Mouse (Mus musculus) kidney, postnatal 4 days (tissue): Measurements from ENCODE around the gene Cnbd2.
"Not testable (repeated sequence)": the region's sequence is repeated elsewhere in the genome, so short reads cannot be mapped to it uniquely, and the experiment has no call there.

Experiments used
- DNase-seq, 2 experiments: peaks; one replicate each; pipeline ENCODE4 v3.0.0; 2021; ENCODE audit warnings: mixed read lengths in 2 of 2

Gene Cnbd2

DNA sequence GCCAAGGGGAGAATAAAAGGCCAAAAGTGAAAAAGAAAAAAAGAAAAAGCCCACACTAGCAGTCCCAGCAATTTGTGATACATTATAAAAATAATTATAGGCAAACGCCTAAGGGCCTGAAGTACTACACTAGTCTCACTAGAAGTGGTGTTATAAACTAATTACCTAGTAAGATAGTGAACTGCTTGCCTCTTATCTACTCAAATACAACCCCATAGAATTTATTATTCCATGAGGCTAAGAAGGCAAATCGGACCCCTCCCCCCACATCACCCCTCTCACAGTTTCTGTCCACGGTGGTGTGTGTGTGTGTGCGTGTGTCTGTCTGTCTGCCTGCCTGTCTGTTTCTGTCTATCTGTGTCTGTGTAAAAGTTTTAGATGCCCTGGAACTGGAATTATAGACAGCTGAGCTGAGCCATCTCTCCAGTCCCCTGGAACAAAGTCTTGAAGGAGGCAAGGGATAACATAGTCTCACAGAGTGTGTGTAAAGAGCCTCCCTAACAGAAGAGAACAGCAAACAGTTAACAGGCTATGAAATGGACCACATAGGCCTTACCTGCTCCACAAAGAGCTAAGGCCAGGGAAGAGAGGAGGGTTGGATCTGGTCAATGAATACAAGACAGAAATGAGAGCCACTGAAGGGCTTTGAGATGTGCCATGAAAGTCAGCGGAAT lies 81.2 kb downstream of the Cnbd2 start:
- DNase-seq = peak; percentile 17 to 34

- no peak for DNase-seq
These were observed 82.2 kb downstream of the Cnbd2 start for GRCm38 (mm10) chr2:156394282-156394681.

DNA sequence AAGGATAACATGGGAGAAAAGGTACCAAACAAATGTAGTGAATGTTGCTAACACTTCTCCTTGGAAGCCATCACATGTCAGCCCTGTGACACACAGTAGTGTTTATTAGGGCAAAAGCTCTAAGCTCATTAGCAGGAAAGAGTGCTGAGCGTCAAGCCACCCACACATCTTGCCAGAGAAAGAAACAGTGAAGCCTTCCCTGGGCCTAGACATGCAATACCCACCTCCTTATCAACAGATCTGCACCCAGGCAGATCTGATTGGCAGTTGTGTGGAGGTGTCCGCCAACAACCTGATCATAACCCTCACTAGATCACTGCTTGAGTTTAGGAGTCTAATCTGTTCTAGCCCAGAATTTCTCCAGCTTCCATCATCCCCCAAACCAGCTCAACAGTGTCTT lies 84.0 kb downstream of the Cnbd2 start:
- no peak for DNase-seq

- DNase-seq = no peak
These were observed 85.9 kb downstream of the Cnbd2 start for GRCm38 (mm10) chr2:156397988-156398387.

DNA sequence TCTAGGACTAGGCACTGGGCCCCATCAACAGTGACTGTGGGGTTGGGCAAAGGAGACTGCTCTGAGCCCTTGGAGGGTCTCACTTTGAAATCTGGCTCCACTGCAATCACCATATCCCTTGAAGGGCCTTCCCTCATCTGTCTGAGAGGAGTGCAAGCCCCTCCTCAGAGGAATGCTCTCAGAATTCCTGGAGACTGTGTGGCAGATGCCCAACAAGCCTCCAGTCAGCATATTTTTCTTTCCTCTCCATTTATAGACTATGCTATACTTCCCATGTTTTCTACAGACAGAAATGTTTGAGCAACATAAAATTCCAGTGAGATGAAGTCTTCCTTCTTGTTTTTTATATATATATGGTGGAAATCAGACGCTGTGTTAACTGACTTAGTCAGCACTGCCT lies 87.4 kb downstream of the Cnbd2 start:
- no peak for DNase-seq

GRCm38 (mm10) chr2:156401331-156401730 lies 89.2 kb downstream of the Cnbd2 start:
- DNase-seq = peak; percentile 76 to 82

DNA sequence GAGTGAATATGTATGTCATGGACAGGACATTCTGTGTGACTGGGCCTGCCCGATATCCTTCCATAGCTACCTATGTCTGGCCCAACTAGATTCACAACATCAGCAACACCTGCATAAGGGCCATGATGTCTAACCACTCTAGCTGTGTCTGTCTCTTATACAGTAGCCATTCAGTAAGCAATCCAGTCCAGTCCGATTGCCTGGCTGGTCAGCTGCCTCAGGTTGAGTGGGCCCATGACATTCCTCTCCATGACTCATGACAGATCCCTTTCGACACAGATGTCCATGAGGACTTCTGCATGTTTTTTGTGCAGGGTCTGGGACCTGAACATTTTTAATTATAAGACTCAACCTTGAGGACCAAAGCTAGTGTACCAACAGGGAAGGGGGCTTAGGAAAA lies 89.9 kb downstream of the Cnbd2 start:
- DNase-seq = no peak

GRCm38 (mm10) chr2:156406987-156407386 lies 94.9 kb downstream of the Cnbd2 start:
- DNase-seq = no peak

DNA sequence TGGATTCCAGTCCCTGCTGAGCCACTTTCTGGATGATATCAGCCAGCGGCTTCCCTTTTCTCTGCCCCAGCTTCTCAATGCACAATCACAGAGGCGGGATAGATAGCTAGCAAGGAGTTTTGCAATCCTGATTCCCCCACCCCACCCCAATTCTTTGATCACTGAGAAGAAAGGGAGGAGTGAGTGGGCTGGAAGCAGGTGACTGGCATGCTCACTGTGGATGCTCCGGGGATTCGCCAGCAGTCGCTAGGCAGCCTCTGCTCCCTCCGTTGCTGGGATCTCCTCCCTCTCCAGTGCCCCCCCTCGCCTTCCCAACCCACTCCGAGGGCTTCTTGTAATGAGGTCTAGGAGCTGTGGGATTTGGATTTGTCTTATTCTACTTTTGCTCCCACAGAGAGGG lies 96.1 kb downstream of the Cnbd2 start:
- no peak for DNase-seq

DNA sequence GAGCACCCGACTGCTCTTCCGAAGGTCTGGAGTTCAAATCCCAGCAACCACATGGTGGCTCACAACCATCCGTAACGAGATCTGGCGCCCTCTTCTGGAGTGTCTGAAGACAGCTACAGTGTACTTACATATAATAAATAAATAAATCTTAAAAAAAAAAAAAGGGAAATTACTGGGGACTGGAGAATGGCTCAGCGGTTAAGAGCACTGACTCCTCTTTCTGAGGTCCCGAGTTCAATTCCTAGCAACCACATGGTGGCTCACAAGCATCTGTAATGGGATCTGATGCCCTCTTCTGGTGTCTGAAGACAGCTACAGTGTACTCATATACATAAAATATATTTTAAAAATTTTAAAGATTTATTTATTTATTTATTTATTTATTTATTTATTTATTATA lies 99.2 kb downstream of the Cnbd2 start:
- not testable (repeated sequence) for DNase-seq

- no peak for DNase-seq
These were observed 102.9 kb downstream of the Cnbd2 start for GRCm38 (mm10) chr2:156414996-156415395.

GRCm38 (mm10) chr2:156415674-156416073 lies 103.6 kb downstream of the Cnbd2 start:
- DNase-seq = no peak

DNA sequence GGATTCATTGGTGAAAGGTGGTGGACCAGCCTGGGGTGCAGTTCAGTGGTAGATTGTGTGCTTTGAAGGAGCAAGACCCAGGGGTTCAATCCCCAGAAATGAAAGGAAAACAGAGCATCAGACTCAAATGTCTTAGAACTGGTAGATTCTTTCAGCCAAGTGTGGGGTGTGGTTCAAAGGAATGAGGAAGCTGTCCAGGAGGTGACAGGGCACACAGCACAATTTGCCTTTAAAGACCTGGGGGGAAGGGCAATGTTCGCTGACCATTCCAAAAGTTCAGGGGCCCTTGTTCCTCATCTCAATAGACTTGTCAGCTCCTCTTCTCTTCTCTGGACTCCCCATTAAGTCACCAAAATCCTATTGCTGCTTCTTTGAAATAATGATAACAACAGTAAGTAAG lies 105.1 kb downstream of the Cnbd2 start:
- DNase-seq = no peak

DNA sequence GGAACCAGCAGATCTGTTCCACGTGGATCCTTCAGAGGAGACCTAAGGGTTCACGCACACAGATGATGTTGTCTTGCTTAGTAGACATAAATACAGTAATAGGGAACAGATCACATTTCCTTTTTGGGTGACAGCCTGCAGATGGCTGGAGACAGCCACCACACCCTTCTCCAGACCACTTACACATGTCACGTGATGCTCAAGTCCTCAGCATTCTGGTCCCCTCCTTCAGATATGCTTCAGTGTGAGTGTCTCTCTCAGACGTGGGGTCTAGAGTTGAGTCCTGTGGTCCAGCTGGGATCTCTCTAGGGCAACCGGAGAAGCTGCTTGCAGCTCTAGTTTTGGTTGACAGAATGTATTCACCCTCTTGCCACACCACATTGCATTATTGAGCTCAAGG lies 106.4 kb downstream of the Cnbd2 start:
- no peak for DNase-seq

GRCm38 (mm10) chr2:156420327-156420693 lies 108.2 kb downstream of the Cnbd2 start:
- no peak for DNase-seq

DNA sequence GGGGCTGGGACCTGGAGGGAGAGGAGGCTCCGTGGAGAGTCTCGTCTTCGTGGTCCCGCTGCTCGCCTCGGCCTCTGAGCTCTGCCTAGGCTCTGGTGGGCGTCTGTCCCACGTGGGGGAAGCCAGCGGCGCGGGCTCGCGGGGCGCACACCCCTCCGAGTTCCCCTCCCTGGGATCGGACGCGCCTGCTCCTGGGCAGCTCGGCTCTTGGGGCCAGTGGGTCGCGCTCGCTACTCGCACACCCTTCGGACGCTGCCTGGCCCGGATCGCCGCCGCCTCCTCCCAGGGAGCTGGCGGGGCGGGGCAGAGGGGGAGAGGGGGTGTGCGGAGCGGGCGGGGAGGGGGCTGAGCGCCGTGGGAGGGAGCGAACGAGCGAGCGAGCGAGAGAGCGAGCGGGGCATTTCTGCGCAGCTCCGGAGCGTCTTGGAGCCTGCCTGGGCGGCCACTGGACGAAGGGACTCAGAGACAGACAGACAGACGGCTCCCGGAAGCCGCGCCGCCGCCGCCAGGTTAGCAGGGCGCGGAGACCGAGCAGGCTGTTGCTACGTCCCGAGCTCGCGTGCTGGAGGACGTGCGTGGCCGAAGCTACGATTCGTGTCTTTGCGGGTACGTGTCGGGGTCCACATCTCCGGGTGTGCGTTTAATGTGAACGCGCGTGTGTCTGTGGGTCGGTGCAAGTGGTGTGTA lies 108.7 kb downstream of the Cnbd2 start, which contains the start of gene Epb41l1:
Gene Epb41l1, plus strand, starts transcription at position 216 of the 687 bp plus-strand sequence.
- DNase-seq = peak; percentile 69 to 82

GRCm38 (mm10) chr2:156421381-156422110 lies 109.4 kb downstream of the Cnbd2 start:
- DNase-seq = peak; percentile 47 to 66

GRCm38 (mm10) chr2:156422631-156423030 lies 110.5 kb downstream of the Cnbd2 start:
- DNase-seq = peak; percentile 28 to 35

- no peak for DNase-seq
These were observed 111.6 kb downstream of the Cnbd2 start for GRCm38 (mm10) chr2:156423672-156424071.
